Mouse (Mus musculus): ENCODE data around the gene Cdc42bpg. TPM values are rescaled to one million over a fixed set of nuclear protein-coding genes. Genes with fewer than 3 reads are reported as not detected.

The Cdc42bpg gene
- total and polyA plus RNA-seq, 3 experiments: 0.79 to 4.2 (median 2.3) TPM

GRCm38 (mm10) chr19:6351431-6352106 is 45.3 kb downstream of the Cdc42bpg start:
- Histone ChIP-seq H3K4me2 (ENCODE audit: insufficient read depth, low read depth, poor library complexity, severe bottlenecking) (no peak overlapping the region), H3K4me1 (ENCODE audit: control insufficient read depth in 1 of 2, insufficient read depth in 2 of 2) (peaks cover 9 to 60% of the 10 kb centered on the region in 2 experiments), H3K9me3 (replicated peaks; ENCODE audit: low read length) (no peaks in the 10 kb centered on the region), H3K79me2 (replicated peaks; ENCODE audit: control insufficient read depth, extremely low read depth, insufficient read depth, poor library complexity, severe bottlenecking) (no peaks in the 10 kb centered on the region; the same call in 1 of the 2 replicates), H3K27ac (ENCODE audit: insufficient read depth, low read depth) (no peak overlapping the region), H3K36me3 (replicated peaks in 1 of 2; ENCODE audit: control insufficient read depth in 1 of 2, insufficient read depth in 1 of 2, low read length in 1 of 2) (peaks cover 80 to 91% of the 10 kb centered on the region in 2 experiments), H3K4me3 (replicated peaks in 1 of 3; ENCODE audit: low read depth in 2 of 3, low read length in 2 of 3, poor library complexity in 1 of 3) (no peak overlapping the region), H3K9ac (ENCODE audit: insufficient read depth, low read depth) (no peak overlapping the region), H3K27me3 (replicated peaks) (no peaks in the 10 kb centered on the region)
- in situ Hi-C loops (cut with MboI; ENCODE audit: low pct_ligation_motif_present, low pct_unique_long_range_greater_than_20kb, low sequenced_read_pairs) (no loop called here), dilution Hi-C loops (cut with MboI; ENCODE audit: extremely low pct_ligation_motif_present, extremely low pct_unique_long_range_greater_than_20kb, low sequenced_read_pairs) (no loop called here)
- no peak for DNase-seq (ENCODE audit: extremely low read depth)
- TF ChIP-seq ZNF384 (IDR thresholded peaks at IDR 0.05; ENCODE audit: low read depth, low read length): peak; percentile 57; the same call in 1 of the 2 replicates
- no peak for TF ChIP-seq RAD21 (IDR thresholded peaks at IDR 0.05; ENCODE audit: low read depth, low read length)

GRCm38 (mm10) chr19:6352107-6352505 is 45.9 kb downstream of the Cdc42bpg start:
- in situ Hi-C loops (cut with MboI; ENCODE audit: low pct_ligation_motif_present, low pct_unique_long_range_greater_than_20kb, low sequenced_read_pairs): no loop called here
- dilution Hi-C loops (cut with MboI; ENCODE audit: extremely low pct_ligation_motif_present, extremely low pct_unique_long_range_greater_than_20kb, low sequenced_read_pairs): no loop called here
- Histone ChIP-seq H3K9me3 (replicated peaks; ENCODE audit: low read length) (no peaks in the 10 kb centered on the region), H3K27ac (ENCODE audit: insufficient read depth, low read depth) (no peak overlapping the region), H3K27me3 (replicated peaks) (no peaks in the 10 kb centered on the region), H3K9ac (ENCODE audit: insufficient read depth, low read depth) (no peak overlapping the region), H3K4me2 (ENCODE audit: insufficient read depth, low read depth, poor library complexity, severe bottlenecking) (no peak overlapping the region), H3K4me1 (ENCODE audit: control insufficient read depth in 1 of 2, insufficient read depth in 2 of 2) (peaks cover 7 to 54% of the 10 kb centered on the region in 2 experiments), H3K4me3 (replicated peaks in 1 of 3; ENCODE audit: low read depth in 2 of 3, low read length in 2 of 3, poor library complexity in 1 of 3) (no peak overlapping the region), H3K36me3 (replicated peaks in 1 of 2; ENCODE audit: control insufficient read depth in 1 of 2, insufficient read depth in 1 of 2, low read length in 1 of 2) (peaks cover 75 to 89% of the 10 kb centered on the region in 2 experiments), H3K79me2 (replicated peaks; ENCODE audit: control insufficient read depth, extremely low read depth, insufficient read depth, poor library complexity, severe bottlenecking) (no peaks in the 10 kb centered on the region; the same call in 1 of the 2 replicates)
- no peak for TF ChIP-seq UBTF (IDR thresholded peaks at IDR 0.05; ENCODE audit: low read depth, low read length)
- TF ChIP-seq USF2 (conservative IDR thresholded peaks at IDR 0.05; ENCODE audit: low read depth, low read length): no peak
- TF ChIP-seq SIN3A (IDR thresholded peaks at IDR 0.05; ENCODE audit: low read length): no peak
- TF ChIP-seq NELFE (IDR thresholded peaks at IDR 0.05; ENCODE audit: low read depth, low read length): no peak
- TF ChIP-seq MAX (IDR thresholded peaks at IDR 0.05; ENCODE audit: low read length): no peak
- no peak for TF ChIP-seq BHLHE40 (IDR thresholded peaks at IDR 0.05; ENCODE audit: low read depth, low read length)
- no peak for TF ChIP-seq CTCF (conservative IDR thresholded peaks at IDR 0.05 in 1 of 2, IDR thresholded peaks at IDR 0.05 in 1 of 2; ENCODE audit: low read depth in 2 of 2, low read length in 2 of 2)
- TF ChIP-seq ZNF384 (IDR thresholded peaks at IDR 0.05; ENCODE audit: low read depth, low read length): no peak
- TF ChIP-seq IRF4 (IDR thresholded peaks at IDR 0.05; ENCODE audit: low read depth, low read length): no peak
- TF ChIP-seq PAX5 (IDR thresholded peaks at IDR 0.05; ENCODE audit: low read length): no peak
- DNase-seq (ENCODE audit: extremely low read depth): no peak

GRCm38 (mm10) chr19:6354030-6354429 is 47.8 kb downstream of the Cdc42bpg start:
- Histone ChIP-seq H3K4me3 (replicated peaks in 1 of 3; ENCODE audit: low read depth in 2 of 3, low read length in 2 of 3, poor library complexity in 1 of 3) (no peak overlapping the region), H3K4me1 (ENCODE audit: control insufficient read depth in 1 of 2, insufficient read depth in 2 of 2) (peaks cover 0 to 35% of the 10 kb centered on the region in 2 experiments; a peak in 2 of 4 replicates), H3K79me2 (replicated peaks; ENCODE audit: control insufficient read depth, extremely low read depth, insufficient read depth, poor library complexity, severe bottlenecking) (no peaks in the 10 kb centered on the region), H3K27ac (ENCODE audit: insufficient read depth, low read depth) (no peak overlapping the region), H3K36me3 (replicated peaks in 1 of 2; ENCODE audit: control insufficient read depth in 1 of 2, insufficient read depth in 1 of 2, low read length in 1 of 2) (peaks cover 61 to 78% of the 10 kb centered on the region in 2 experiments), H3K27me3 (replicated peaks) (no peaks in the 10 kb centered on the region), H3K9me3 (replicated peaks; ENCODE audit: low read length) (no peaks in the 10 kb centered on the region), H3K9ac (ENCODE audit: insufficient read depth, low read depth) (no peak overlapping the region), H3K4me2 (ENCODE audit: insufficient read depth, low read depth, poor library complexity, severe bottlenecking) (no peak overlapping the region)
- no peak for TF ChIP-seq POLR2A (IDR thresholded peaks at IDR 0.05; ENCODE audit: low read depth, low read length)
- no peak for TF ChIP-seq ETS1 (conservative IDR thresholded peaks at IDR 0.05; ENCODE audit: low read depth, low read length)
- TF ChIP-seq POLR2AphosphoS2 (IDR thresholded peaks at IDR 0.05; ENCODE audit: low read depth, low read length): peak; percentile 19; the same call in 1 of the 2 replicates
- TF ChIP-seq ZMIZ1 (IDR thresholded peaks at IDR 0.05; ENCODE audit: low read depth, low read length): no peak
- TF ChIP-seq USF2 (conservative IDR thresholded peaks at IDR 0.05; ENCODE audit: low read depth, low read length): no peak
- no peak for DNase-seq (ENCODE audit: extremely low read depth)
- dilution Hi-C loops (cut with MboI; ENCODE audit: extremely low pct_ligation_motif_present, extremely low pct_unique_long_range_greater_than_20kb, low sequenced_read_pairs): no loop called here
- in situ Hi-C loops (cut with MboI; ENCODE audit: low pct_ligation_motif_present, low pct_unique_long_range_greater_than_20kb, low sequenced_read_pairs): no loop called here
